Mouse (Mus musculus): ENCODE measurements around the gene Idnk. TPM values are rescaled to one million over a fixed set of nuclear protein-coding genes. Genes with fewer than 3 reads are reported as not detected.

The Idnk gene
- 10 to 100 TPM; 25.0 to 26.6 TPM for total RNA-seq (2021)

DNA sequence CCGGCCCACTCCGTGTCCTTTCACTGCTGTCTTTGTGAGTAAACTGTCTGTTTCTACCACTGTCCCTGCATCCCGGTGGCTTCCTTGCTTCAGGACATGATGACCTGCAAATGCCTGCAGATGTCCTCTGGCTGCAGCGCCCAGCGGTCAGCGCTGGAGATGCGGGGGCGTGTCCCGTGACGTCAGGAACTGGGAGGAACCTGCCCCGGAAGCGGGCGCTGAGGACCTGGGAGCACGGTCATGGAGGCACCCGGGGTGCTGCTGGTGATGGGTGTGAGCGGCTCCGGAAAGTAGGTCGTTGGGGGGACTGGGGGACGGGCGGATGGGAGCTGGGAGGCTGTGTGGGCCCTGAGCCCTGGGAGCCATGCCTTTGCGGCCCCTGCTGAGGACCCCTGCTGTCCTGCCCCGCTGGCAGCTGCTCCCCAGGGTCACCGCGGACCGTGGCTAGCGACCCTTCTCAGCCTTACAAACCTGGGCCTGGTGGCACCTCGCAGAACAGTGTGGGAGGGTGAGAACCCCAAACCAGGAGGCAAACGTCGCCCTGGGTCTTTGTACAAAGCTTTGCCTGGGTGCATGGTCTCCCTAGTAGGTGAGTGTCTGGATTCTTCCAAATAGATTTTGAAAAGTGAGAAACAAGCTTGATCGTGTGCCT lies at the start of gene Idnk:
Gene Idnk (plus strand): TSS at position 203 of the 652 bp plus-strand sequence.
- intact Hi-C loops (cut with DNase I) = loop anchor here (1.0 to 10.0 kb wide), 6 partner anchors 29 to 227 kb away; partner anchors contain the start of genes 2210016F16Rik, Hnrnpa0 and Ubqln1
- DNase-seq = peak; percentile 89 to 93

DNA sequence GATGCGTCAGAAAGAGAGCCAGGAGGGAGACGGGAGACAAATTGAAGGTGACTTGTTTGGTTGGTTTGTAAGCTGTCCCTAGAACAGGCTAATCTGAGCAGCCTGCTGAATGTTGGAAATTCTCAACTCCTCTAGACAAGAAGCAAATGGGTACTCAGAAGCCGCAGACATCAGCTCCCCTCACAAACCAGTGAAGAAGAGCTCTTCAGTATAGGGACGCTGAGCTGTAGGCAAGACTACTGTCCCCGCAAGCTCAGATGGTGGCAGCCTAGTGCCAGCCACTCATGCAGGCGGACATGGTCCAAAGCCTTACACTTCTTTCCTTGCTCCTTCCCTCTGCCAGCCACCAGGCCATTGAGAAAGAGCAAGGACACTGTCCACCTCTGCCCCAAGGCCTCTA lies 46.1 kb upstream of the Idnk start:
- intact Hi-C loops (cut with DNase I) = no loop called here
- no peak for DNase-seq

DNA sequence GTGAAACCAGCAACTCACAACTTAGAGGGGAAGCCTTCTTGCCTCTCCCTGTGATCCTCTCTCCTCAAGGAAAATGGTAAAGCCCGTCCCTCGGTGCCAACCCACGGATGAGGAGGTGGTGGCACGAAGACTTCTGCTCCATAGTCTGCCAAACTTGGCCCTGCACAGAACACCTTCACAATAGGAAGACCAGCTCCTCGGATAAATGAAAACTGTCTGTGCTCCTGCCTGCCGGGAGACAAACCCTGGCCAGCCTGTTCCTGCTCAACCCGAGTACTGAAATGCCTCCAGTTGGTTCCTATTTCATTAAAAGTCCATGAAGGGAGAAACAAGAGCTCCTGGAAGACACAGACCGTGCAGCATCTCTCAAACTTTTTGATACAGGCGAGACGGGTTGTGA lies 45.3 kb upstream of the Idnk start:
- DNase-seq = no peak
- intact Hi-C loops (cut with DNase I) = loop anchor here (2.0 kb wide), 2 partner anchors 43 to 77 kb away; no protein-coding TSS in a partner anchor

DNA sequence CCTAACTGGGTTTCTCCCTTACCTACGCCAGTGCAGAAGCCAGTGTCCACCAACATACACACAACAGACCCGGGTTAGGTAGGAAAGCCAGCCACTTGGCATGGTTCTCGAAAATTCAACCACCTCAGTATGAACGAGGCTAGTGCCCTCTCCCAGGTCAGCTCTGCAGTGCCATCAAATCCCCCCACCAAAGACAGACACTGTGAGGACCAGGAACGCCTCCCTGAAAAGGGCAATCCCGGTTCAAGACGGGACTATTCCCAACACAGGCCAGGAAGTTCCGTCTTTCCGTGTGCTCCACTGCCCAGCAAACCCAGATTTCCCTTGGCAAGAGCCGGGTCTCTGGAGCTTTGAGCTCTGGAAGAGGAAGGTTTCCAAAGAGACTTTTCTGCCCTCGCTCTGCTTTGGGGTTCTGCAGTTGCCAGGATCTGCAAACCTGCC lies 44.8 kb upstream of the Idnk start:
- DNase-seq = peak in 1 of 2 experiments; percentile 34
- intact Hi-C loops (cut with DNase I) = loop anchor here (2.0 kb wide), 2 partner anchors 44 to 78 kb away; no protein-coding TSS in a partner anchor

DNA sequence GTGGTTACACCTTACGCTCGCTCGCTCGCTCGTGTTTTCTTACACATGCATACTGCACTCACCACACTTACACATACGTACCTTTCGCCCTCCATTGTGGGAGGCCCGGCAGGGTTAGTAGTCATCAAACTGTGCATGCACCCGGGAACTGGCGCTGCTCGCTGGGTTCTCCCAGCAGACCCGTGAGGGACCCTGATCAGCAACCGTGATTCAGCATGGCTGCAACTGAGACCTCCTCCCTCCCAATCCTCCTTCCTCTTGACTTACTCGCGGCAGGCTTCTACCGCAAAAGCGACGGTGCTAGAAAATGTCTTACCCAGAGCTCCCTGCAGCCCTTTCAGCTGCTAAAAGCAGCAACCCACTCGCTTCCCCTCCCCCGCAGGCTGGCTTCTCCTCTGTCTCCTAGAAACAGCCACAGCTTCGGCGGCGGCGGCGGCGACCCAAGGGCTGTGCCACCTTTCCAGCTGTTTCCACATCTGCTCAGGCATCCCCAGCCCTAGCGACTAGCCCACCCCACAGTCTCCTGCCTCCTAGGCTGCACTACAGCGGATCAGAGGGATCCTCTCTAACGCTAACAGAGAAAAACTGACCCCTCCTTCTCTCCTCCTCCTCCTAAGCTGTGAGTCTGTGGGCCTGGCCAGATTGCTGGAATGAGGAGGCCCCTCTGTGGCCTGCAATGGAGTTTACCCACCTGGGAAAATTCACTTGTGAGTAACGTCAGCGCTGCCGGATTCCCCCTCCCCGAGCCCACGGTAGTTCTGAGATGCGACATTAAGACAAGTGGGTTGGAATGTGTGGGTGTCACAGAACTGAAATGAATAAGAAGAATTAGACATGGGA lies 44.2 kb upstream of the Idnk start, which contains the start of gene Klhl3:
Gene Klhl3 (minus strand): TSS at position 532 of the 840 bp plus-strand sequence.
- peak; percentile 54 to 61 for DNase-seq
- intact Hi-C loops (cut with DNase I) = loop anchor here (2.0 kb wide), 2 partner anchors 44 to 78 kb away; no protein-coding TSS in a partner anchor

GRCm38 (mm10) chr13:58115227-58115626 lies 42.2 kb upstream of the Idnk start:
- DNase-seq = peak; percentile 34
- intact Hi-C loops (cut with DNase I) = no loop called here

GRCm38 (mm10) chr13:58116801-58117200 lies 40.6 kb upstream of the Idnk start:
- intact Hi-C loops (cut with DNase I) = loop anchor here (1.0 kb wide), 1 partner anchor 104 kb away; no protein-coding TSS in a partner anchor
- no peak for DNase-seq

DNA sequence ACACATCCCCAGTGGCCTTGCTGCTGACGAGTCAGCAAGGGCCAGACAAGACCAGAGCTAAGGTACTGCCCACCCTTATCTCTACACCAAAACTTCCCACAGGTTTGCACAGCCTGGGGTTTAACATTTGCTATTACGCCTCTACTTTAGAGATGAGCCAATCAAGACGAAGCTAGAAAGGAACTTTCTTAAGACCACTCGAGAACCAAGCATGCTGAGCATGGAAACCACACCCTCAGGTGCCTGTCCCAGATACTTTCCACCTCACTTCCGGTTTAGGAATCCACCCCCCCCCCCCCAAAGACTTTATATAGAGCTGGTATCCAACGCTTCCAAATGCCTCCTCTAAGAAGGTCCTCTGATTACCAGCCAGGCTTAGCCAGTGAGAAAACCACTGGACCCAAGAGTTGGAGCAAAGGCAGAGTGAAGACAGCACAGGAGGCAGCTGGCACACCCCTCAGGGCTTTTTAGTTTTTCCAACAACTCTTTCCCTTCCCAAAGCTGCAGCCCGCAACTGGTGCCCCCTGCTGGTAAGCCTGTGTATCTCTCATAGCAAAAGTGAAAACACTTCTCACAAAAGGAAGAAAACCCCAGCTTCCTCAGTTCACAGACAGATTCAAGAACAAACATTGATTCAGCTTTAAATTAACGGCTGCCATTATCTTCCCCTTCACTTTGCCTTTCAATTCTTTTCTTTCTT lies 40.0 kb upstream of the Idnk start:
- intact Hi-C loops (cut with DNase I) = loop anchor here (1.0 kb wide), 2 partner anchors 86 to 105 kb away; no protein-coding TSS in a partner anchor
- DNase-seq = peak; percentile 75 to 79

DNA sequence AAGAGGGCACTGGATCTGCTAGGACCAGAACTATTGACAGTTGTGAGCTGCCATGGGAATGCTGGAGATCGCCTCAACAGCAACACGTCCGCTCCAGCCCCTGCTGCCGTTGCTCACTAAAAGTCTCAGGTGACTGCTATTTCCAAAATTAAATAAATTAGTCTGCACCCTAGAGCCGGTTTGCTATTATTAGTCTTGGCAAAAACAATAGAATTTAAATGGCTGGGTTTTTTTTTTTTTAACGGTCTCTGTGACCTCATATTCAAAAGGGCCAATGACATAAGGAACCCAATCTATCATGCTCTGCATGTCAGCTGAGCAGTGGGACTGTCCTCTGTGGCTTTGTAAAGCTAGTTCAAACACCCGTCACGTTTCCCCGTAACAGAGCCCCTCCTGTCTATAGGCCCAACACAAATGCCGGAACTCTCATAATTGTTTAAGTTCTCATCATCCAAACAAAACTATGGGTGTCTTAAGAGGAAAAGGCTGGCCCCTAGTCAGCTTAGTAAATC lies 34.6 kb upstream of the Idnk start:
- intact Hi-C loops (cut with DNase I) = no loop called here
- DNase-seq = no peak

- DNase-seq = no peak
- intact Hi-C loops (cut with DNase I) = no loop called here
These were observed 34.1 kb upstream of the Idnk start for GRCm38 (mm10) chr13:58123381-58123780.

DNA sequence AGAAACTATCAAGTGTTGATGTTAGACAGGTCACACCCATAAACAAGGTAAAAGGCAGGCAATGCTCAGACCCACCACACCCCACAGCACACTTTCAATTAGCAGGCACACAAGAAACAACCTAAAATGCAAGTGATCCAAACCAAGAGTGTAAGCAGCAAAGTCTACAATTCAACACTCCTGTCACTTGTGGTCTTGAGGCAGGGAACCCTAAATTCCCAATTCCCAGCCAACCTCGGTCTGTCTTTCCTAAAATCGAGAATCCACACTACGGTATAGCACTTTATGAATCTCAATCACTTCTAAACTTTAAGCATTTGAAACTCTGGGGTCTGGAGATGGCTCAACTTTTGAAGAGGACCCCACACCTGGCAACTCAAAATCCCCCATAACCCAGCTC lies 33.2 kb upstream of the Idnk start:
- intact Hi-C loops (cut with DNase I) = no loop called here
- no peak for DNase-seq

GRCm38 (mm10) chr13:58124989-58125388 lies 32.5 kb upstream of the Idnk start:
- no peak for DNase-seq
- intact Hi-C loops (cut with DNase I) = loop anchor here (5.0 kb wide), 1 partner anchor 277 kb away; the partner anchor contains the start of genes Hnrnpk and Rmi1

DNA sequence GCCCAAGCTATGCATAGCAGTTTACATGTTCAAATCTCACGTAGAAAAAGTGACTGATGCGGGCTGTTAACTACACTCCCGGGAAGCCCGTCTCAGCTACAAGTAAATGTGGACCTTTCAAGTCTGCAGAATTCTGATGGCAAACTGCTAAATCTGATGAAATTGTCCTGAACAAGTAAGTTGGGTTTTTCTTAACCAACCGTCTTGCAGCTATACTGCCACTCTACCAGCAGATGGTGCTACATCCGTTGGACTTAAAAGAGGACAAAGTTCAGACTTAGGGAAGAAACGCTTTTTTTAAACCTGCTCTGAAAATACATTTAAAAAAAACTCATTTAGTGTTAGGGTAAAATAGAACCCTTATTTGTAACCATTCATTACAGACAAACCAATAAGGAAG lies 31.3 kb upstream of the Idnk start:
- peak; percentile 23 to 38 for DNase-seq
- intact Hi-C loops (cut with DNase I) = loop anchor here (5.0 kb wide), 1 partner anchor 276 kb away; the partner anchor contains the start of genes Hnrnpk and Rmi1

- intact Hi-C loops (cut with DNase I) = loop anchor here (5.0 kb wide), 1 partner anchor 275 kb away; the partner anchor contains the start of genes Hnrnpk and Rmi1
- DNase-seq = no peak
These were observed 30.3 kb upstream of the Idnk start for GRCm38 (mm10) chr13:58126862-58127765.

GRCm38 (mm10) chr13:58127766-58128361 lies 29.6 kb upstream of the Idnk start:
- intact Hi-C loops (cut with DNase I) = loop anchor here (1.0 to 5.0 kb wide), 3 partner anchors 29 to 274 kb away; partner anchors contain the start of genes Hnrnpk, Idnk, Rmi1 and Ubqln1
- peak; percentile 67 to 90 for DNase-seq

- DNase-seq = peak; percentile 96 to 98
- intact Hi-C loops (cut with DNase I) = loop anchor here (1.0 to 5.0 kb wide), 3 partner anchors 28 to 274 kb away; partner anchors contain the start of genes Hnrnpk, Idnk, Rmi1 and Ubqln1
These were observed 29.1 kb upstream of the Idnk start, which contains the start of gene Hnrnpa0 for GRCm38 (mm10) chr13:58128396-58128767. Hnrnpa0 (minus strand) TSS chr13:58128556.

DNA sequence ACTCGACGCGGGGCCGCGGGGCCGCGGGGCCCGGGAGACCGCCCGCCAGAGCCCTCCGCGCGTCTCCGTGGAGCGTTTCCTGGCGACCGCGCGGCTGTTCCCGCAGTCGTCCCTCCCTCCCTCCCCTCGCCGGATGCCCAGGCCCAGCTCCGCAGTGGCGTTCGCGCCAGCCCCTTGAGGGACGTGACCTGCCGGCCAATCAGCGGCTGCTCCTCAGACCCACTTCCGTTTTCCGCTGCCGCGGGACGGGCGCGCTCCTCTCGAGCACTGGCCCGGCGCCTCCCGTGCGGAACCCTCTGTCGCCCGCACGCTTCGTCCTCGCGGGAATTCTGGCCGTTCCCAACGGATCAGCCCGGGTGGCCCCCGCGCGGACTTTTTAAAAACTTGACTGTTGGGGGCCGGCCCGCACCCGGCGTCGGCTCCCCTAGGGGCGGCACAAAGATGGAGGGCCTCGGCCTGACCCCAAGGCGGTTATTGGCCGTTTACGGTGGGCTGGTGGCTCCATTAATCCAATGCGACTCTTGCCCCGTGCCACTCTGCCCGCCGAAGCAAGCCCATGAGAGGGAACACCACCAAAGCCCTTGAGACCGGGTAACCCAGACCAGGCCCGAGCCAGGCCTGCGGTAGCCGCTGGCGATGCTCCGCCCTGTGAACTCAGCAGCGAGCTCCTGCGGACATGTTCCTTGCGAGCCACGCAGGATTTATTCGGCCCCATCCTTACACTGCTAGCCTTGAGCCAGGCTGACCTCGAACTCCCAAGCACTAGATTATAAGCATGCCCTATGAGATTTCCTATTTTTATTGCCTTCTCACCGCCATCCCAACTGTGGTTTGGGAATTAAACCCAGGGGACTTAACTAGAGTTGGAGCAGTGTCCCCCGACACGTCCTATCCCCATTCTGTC lies 28.4 kb upstream of the Idnk start:
- peak; percentile 96 to 97 for DNase-seq
- intact Hi-C loops (cut with DNase I) = loop anchor here (1.0 to 5.0 kb wide), 3 partner anchors 28 to 273 kb away; partner anchors contain the start of genes Hnrnpk, Idnk, Rmi1 and Ubqln1
